Mouse (Mus musculus) liver, embryonic 15.5 days (tissue): Measurements from ENCODE around the gene Gm19935. TPM values are rescaled to one million over a fixed set of nuclear protein-coding genes. Genes with fewer than 3 reads are reported as not detected.

Experiments
- ATAC-seq: fragments of 200-750 bp; cut with Nextera tagmentation; 2 replicates; pipeline ENCODE4 v1.8.0; 2017; ENCODE audit warnings: moderate number of reproducible peaks, mild to moderate bottlenecking, moderate library complexity; ENCODE audit not compliant: insufficient read depth
- H3K27ac ChIP-seq: fragments of 300-500 bp; sonication (generic); replicated peaks from 2 replicates; pipeline ENCODE4 v1.5.1; 2015; ENCODE audit warnings: mild to moderate bottlenecking, inconsistent platforms
- H3K27me3 ChIP-seq: fragments of 300-500 bp; sonication (generic); 2 replicates; pipeline ENCODE4 v1.6.1; 2015; ENCODE audit warnings: mild to moderate bottlenecking, inconsistent platforms
- H3K36me3 ChIP-seq: fragments of 300-500 bp; sonication (generic); replicated peaks from 2 replicates; pipeline ENCODE4 v1.6.1; 2015; ENCODE audit warnings: moderate library complexity, mild to moderate bottlenecking, inconsistent platforms
- H3K4me1 ChIP-seq: fragments of 300-500 bp; sonication (generic); replicated peaks from 2 replicates; pipeline ENCODE4 v1.6.1; 2015; ENCODE audit warnings: inconsistent platforms
- H3K4me2 ChIP-seq: fragments of 300-500 bp; sonication (generic); 2 replicates; pipeline ENCODE4 v1.6.1; 2015; ENCODE audit warnings: moderate library complexity, mild to moderate bottlenecking, inconsistent platforms
- H3K4me3 ChIP-seq: fragments of 300-500 bp; sonication (generic); replicated peaks from 2 replicates; pipeline ENCODE4 v1.5.1; 2015; ENCODE audit warnings: mild to moderate bottlenecking, inconsistent platforms
- H3K9ac ChIP-seq: fragments of 300-500 bp; sonication (generic); 2 replicates; pipeline ENCODE4 v1.6.1; 2015; ENCODE audit warnings: moderate library complexity, mild to moderate bottlenecking, inconsistent platforms
- H3K9me3 ChIP-seq: fragments of 300-500 bp; sonication (generic); replicated peaks from 2 replicates; pipeline ENCODE4 v1.6.1; 2016; ENCODE audit warnings: inconsistent platforms
- WGBS: fragments of 180-500 bp; shearing (Covaris S2); methylation state at CpG from one replicate; pipeline ENCODE4 v1.1.7; 2015; ENCODE audit warnings: mixed read lengths; ENCODE audit not compliant: insufficient replicate concordance; 5-methylcytosine and 5-hydroxymethylcytosine counted together
- microRNA-seq: library from miRNA; unstranded; fragments of <30 nt; microRNA quantifications from one replicate; pipeline ENCODE4, GENCODE M21; 2016
- polyA plus RNA-seq: library from polyadenylated mRNA; unstranded; fragments of >200 nt; fragmentation: Nextera tagmentation; extraction: Ambion mirVana; gene quantifications from 2 replicates; pipeline ENCODE4 v1.2.1, GENCODE M21; 2015

Gm19935 gene
- polyA plus RNA-seq, 1 experiment from 2014 or later = not detected

DNA sequence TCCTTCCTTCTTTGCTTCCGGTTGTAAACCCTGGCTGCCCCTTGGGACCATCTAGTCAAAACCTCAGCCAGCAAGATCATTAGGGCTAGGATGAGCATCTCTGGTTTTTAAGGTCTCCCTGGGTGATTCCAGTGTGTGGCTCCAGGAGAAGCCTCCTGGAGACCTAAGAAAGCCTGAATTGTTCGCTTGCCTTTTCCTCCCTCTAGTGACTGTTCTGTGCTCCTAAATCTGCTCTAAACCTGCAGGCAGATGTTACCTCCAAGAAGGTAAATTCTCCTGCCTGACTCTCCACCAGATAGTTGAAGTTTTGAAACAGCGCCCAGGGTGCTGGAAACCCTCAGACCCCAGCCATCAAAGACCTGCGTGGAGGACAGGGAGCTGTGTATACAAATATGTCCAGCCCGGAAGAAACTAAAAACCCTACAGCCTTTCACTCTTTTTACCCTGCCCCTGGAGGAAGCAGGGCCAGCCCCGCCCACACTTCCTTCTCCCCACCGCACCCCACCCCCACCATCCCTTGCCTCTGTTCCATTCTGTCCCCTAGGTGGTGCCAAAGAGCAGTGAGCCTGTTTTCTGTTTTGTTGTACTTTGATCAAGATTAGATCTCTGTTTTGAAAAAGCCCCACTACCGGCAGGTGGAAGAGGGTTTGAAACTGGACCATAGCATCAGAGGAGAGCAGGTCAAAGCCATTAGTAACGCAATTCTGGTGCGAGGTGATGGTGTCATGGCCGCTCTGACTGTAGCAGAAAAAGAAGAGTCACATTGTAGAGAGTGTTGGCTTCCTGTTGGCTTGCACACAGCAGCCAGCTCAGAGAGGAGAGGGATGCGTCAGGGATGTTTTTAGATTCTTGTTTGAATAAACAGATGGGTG lies 22.0 kb downstream of the Gm19935 start:
- ATAC-seq = peak; percentile 47
- Histone ChIP-seq H3K27ac (no peak overlapping the region), H3K9ac (no peak overlapping the region), H3K9me3 (no peaks in the 10 kb centered on the region), H3K4me2 (peak overlapping the region; percentile 34), H3K4me1 (no peaks in the 10 kb centered on the region), H3K36me3 (no peaks in the 10 kb centered on the region), H3K27me3 (no peaks in the 10 kb centered on the region), H3K4me3 (peak overlapping the region; percentile 22; the same call in 1 of the 2 replicates)
- 6% methylated on average over 12 of the region's 12 CpGs for WGBS

DNA sequence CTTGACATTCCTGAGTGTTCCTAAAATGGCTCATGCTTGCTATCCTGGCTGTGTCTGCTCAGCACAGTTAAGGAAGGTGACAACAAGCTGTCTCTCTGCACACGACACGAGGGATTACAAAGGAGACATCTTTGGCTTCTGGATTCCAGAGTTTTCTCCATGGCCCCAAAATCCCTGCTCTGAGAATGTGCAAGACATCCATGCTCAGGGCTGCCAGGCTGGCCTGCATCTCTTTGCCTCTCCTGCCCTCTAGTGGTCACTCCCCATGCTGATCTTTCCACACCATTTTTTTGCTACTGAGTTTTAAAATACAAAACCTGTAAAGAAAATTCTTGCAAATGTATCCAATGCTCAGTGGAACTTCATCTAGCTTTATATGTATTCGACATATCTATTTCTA lies 23.5 kb downstream of the Gm19935 start:
- no peaks in the 10 kb centered on the region for H3K36me3 ChIP-seq
- ATAC-seq = no peak
- no peak overlapping the region for H3K4me2 ChIP-seq
- H3K4me3 ChIP-seq = no peak overlapping the region
- H3K27me3 ChIP-seq = no peaks in the 10 kb centered on the region
- no peaks in the 10 kb centered on the region for H3K4me1 ChIP-seq
- H3K9ac ChIP-seq = no peak overlapping the region
- H3K9me3 ChIP-seq = no peaks in the 10 kb centered on the region
- H3K27ac ChIP-seq = no peak overlapping the region
- WGBS = 3% methylated on average over 3 of the region's 3 CpGs

DNA sequence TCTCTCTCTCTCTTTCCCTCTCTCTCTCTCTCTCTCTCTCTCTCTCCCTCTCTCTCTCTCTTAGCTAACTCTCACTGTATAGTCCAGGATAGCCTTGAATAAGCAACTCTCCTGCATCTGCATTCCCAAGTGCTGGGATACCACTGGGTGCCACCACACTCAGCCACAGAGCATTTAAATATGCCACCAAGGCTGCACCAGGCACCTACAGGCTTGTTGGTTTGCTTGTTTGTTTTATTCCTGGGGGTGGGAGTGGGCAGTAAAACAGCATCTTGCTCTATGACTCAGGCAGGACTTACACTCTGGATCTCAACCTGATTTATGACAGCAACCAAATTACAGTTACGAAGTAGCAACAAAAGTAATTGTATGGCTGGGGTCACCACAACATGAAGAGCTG lies 25.6 kb downstream of the Gm19935 start:
- no peak overlapping the region for H3K9ac ChIP-seq
- WGBS = 74% methylated on average over 1 of the region's 1 CpGs
- no peak for ATAC-seq
- H3K27ac ChIP-seq = no peak overlapping the region
- no peak overlapping the region for H3K4me3 ChIP-seq
- H3K4me2 ChIP-seq = no peak overlapping the region
- H3K9me3 ChIP-seq = no peaks in the 10 kb centered on the region
- no peaks in the 10 kb centered on the region for H3K27me3 ChIP-seq
- H3K36me3 ChIP-seq = no peaks in the 10 kb centered on the region
- no peaks in the 10 kb centered on the region for H3K4me1 ChIP-seq

DNA sequence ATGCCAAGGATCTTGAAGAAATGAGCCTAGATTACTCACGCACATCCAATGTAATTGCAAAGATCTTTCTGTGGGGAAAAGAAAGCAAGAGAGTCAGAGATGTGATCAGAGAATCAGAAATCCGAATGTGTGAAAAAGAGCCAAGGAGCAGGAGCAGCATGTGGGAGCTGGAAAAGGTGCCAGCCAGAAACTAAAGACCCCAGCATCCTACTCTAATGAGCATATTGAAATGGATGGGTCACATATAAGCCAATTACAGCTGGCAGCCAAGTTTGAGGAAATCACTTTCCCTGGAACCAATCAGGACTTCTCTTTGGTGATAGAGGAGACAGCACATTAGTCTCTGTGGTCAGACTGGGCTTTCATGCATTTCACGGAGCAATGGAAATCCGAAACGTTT lies 47.4 kb downstream of the Gm19935 start:
- WGBS = 54% methylated on average over 5 of the region's 5 CpGs
- Histone ChIP-seq H3K4me2 (no peak overlapping the region), H3K4me3 (no peak overlapping the region), H3K27ac (no peak overlapping the region), H3K36me3 (no peaks in the 10 kb centered on the region), H3K27me3 (no peaks in the 10 kb centered on the region), H3K9ac (no peak overlapping the region), H3K9me3 (no peaks in the 10 kb centered on the region), H3K4me1 (no peaks in the 10 kb centered on the region)
- ATAC-seq = no peak

Small RNA genes lying within 50 kb of the gene (microRNA-seq; reads per million reads assigned to microRNA genes)
- gene Gm44382 = not detected

Other genes starting within 250 kb of the Gm19935 start
- gene Chd9, start 11.0 kb upstream of the Gm19935 start, polyA plus RNA-seq = 13.2 and 13.3 TPM in 2 replicates